Mouse (Mus musculus) embryonic fibroblast, embryonic 13.5 days (primary cell): Measurements from ENCODE around the gene Mff.

Experiments used
- CTCF ChIP-seq: IDR thresholded peaks from 2 replicates; pipeline ENCODE4 v1.5.1; 2011; ENCODE audit warnings: mild to moderate bottlenecking, control low read depth, low read length, moderate library complexity, borderline replicate concordance; ENCODE audit not compliant: insufficient read depth
- POLR2A ChIP-seq: IDR thresholded peaks from 2 replicates; pipeline ENCODE4 v1.6.1; 2011; ENCODE audit warnings: low read depth, mild to moderate bottlenecking, control low read depth, low read length, moderate library complexity

GRCm38 (mm10) chr1:82793986-82794385 lies 69.3 kb downstream of the Mff start:
- TF ChIP-seq CTCF: no peak
- TF ChIP-seq POLR2A: no peak
